Comparison of ENCODE assay signal across 8 mouse cellular contexts in genomic region chr5:92506301-92506729, GRCm38 (mm10). TPM values are rescaled to one million over a fixed set of nuclear protein-coding genes. Genes with fewer than 3 reads are reported as not detected.
DNase-seq lines count a peak whose midpoint lies in the region; ATAC-seq and TF ChIP-seq lines count a peak whose summit lies in the region.

No protein-coding gene starts in this region.

- no peaks in the 10 kb centered on the region for H3K27me3 ChIP-seq in forebrain, embryonic 14.5 days (replicated peaks; ENCODE audit: control insufficient read depth, insufficient read depth, low read length)
- H3K27me3 ChIP-seq in liver, embryonic 14.5 days (ENCODE audit: control insufficient read depth, insufficient read depth, low read length) = no peaks in the 10 kb centered on the region
- no peaks in the 10 kb centered on the region for H3K27me3 ChIP-seq in neural tube, embryonic 11.5 days (ENCODE audit: control insufficient read depth, insufficient read depth, low read length)

- TF ChIP-seq CTCF in left cerebral cortex, adult 2 months (IDR thresholded peaks at IDR 0.05) = peak; percentile 53
- 0 out of 2 replicates have a peak, but pooled peaks have one; percentile 16 for TF ChIP-seq CTCF in bone marrow, adult 2 months (IDR thresholded peaks at IDR 0.05; ENCODE audit: control insufficient read depth, insufficient read depth, low read length)
- TF ChIP-seq CTCF in liver, embryonic 14.5 days (IDR thresholded peaks at IDR 0.05; ENCODE audit: low read depth) = peak; percentile 44; the same call in 1 of the 2 replicates

- no peak for ATAC-seq in forebrain, embryonic 14.5 days
- peak; percentile 19 for ATAC-seq in inflammation-experienced regulatory T-cells, adult 6 months
- ATAC-seq in liver, embryonic 14.5 days (ENCODE audit: insufficient read depth) = no peak
- ATAC-seq in neural tube, embryonic 11.5 days (ENCODE audit: insufficient read depth, low FRiP score, low TSS enrichment) = no peak

- WGBS in bone marrow, adult 2 months = 17% methylated on average over 4 of the region's 4 CpGs
- 24% methylated on average over 4 of the region's 4 CpGs for WGBS in forebrain, embryonic 14.5 days
- WGBS in liver, embryonic 14.5 days (ENCODE audit: insufficient replicate concordance) = 19% methylated on average over 4 of the region's 4 CpGs
- WGBS in neural tube, embryonic 11.5 days = 32% methylated on average over 4 of the region's 4 CpGs

- intact Hi-C loops in left cerebral cortex, adult 2 months (cut with DNase I) = loop anchor here (1.0 to 5.0 kb wide), 5 partner anchors 18 to 216 kb away; partner anchors contain the start of gene Stbd1

- no peak for TF ChIP-seq EP300 in liver, embryonic 14.5 days (IDR thresholded peaks at IDR 0.05; ENCODE audit: low read depth)

- DNase-seq in left cerebral cortex, adult 2 months (ENCODE audit: extremely low spot score in 1 of 2, low spot score in 2 of 2) = no peak
- no peak for DNase-seq in left cerebral cortex, adult 8-10 months (ENCODE audit: low spot score in 2 of 2)
- peak; percentile 74 for DNase-seq in forebrain, embryonic 14.5 days (ENCODE audit: low spot score)
- peak in 1 of 3 experiments; percentile 16 for DNase-seq in liver, embryonic 14.5 days (ENCODE audit: low read depth in 3 of 3, low spot score in 3 of 3)
- peak; percentile 31 for DNase-seq in neural tube, embryonic 11.5 days (ENCODE audit: low spot score)
- no peak for DNase-seq in ovary, postnatal 10 days (ENCODE audit: low spot score)

- peak overlapping the region; percentile 97 for H3K9ac ChIP-seq in forebrain, embryonic 14.5 days (ENCODE audit: low read length)
- H3K9ac ChIP-seq in liver, embryonic 14.5 days (replicated peaks) = no peak overlapping the region
- no peak overlapping the region for H3K9ac ChIP-seq in neural tube, embryonic 11.5 days (ENCODE audit: low read length)

- peak overlapping the region; percentile 85 for H3K4me3 ChIP-seq in left cerebral cortex, adult 2 months
- H3K4me3 ChIP-seq in bone marrow, adult 2 months (replicated peaks; ENCODE audit: control insufficient read depth, low read depth, low read length) = no peak overlapping the region
- peak overlapping the region; percentile 86; the same call in 1 of the 2 replicates for H3K4me3 ChIP-seq in forebrain, embryonic 14.5 days (ENCODE audit: low read depth, low read length)
- no peak overlapping the region; a peak in 1 of 4 replicates for H3K4me3 ChIP-seq in liver, embryonic 14.5 days (ENCODE audit: insufficient read depth in 1 of 2, low read depth in 2 of 2, low read length in 2 of 2)
- no peak overlapping the region; the same call in 1 of the 2 replicates for H3K4me3 ChIP-seq in neural tube, embryonic 11.5 days (ENCODE audit: low read depth, low read length)

- peak overlapping the region; percentile 78 for H3K4me2 ChIP-seq in forebrain, embryonic 14.5 days (ENCODE audit: low read length)
- peak overlapping the region; percentile 76 for H3K4me2 ChIP-seq in liver, embryonic 14.5 days (ENCODE audit: low read depth)
- H3K4me2 ChIP-seq in neural tube, embryonic 11.5 days (ENCODE audit: low read depth) = peak overlapping the region; percentile 64; the same call in 1 of the 2 replicates

- TF ChIP-seq POLR2A in bone marrow, adult 2 months (IDR thresholded peaks at IDR 0.05; ENCODE audit: borderline replicate concordance, control insufficient read depth, low read depth, low read length) = no peak

- peak overlapping the region; percentile 99 for H3K27ac ChIP-seq in left cerebral cortex, adult 2 months
- H3K27ac ChIP-seq in bone marrow, adult 2 months (ENCODE audit: control insufficient read depth, insufficient read depth, low read depth, low read length, poor library complexity) = peak overlapping the region; percentile 95; the same call in 1 of the 2 replicates
- H3K27ac ChIP-seq in forebrain, embryonic 14.5 days (ENCODE audit: low read depth, low read length) = peak overlapping the region; percentile 99
- H3K27ac ChIP-seq in liver, embryonic 14.5 days = no peak overlapping the region
- no peak overlapping the region for H3K27ac ChIP-seq in neural tube, embryonic 11.5 days (ENCODE audit: low read depth, low read length)

- H3K9me3 ChIP-seq in forebrain, embryonic 14.5 days (replicated peaks; ENCODE audit: control insufficient read depth, low read length) = no peaks in the 10 kb centered on the region
- H3K9me3 ChIP-seq in liver, embryonic 14.5 days (ENCODE audit: control insufficient read depth, low read length) = no peaks in the 10 kb centered on the region
- no peaks in the 10 kb centered on the region for H3K9me3 ChIP-seq in neural tube, embryonic 11.5 days (ENCODE audit: control insufficient read depth, low read length)

- H3K4me1 ChIP-seq in bone marrow, adult 2 months (ENCODE audit: control insufficient read depth, insufficient read depth, low read length) = peaks cover 7% of the 10 kb centered on the region
- H3K4me1 ChIP-seq in forebrain, embryonic 14.5 days (ENCODE audit: control insufficient read depth, insufficient read depth, low read length) = peaks cover 20% of the 10 kb centered on the region
- peaks cover 7 to 23% of the 10 kb centered on the region in 2 experiments for H3K4me1 ChIP-seq in liver, embryonic 14.5 days (replicated peaks; ENCODE audit: control insufficient read depth in 2 of 2, insufficient read depth in 2 of 2, low read length in 1 of 2)
- H3K4me1 ChIP-seq in neural tube, embryonic 11.5 days (ENCODE audit: control insufficient read depth, insufficient read depth, low read length) = peaks cover 6% of the 10 kb centered on the region; the same call in 1 of the 2 replicates

- H3K36me3 ChIP-seq in forebrain, embryonic 14.5 days (ENCODE audit: control insufficient read depth, insufficient read depth, low read length) = 0 out of 2 replicates have a peak, but pooled peaks cover 3% of the 10 kb centered on the region
- no peaks in the 10 kb centered on the region for H3K36me3 ChIP-seq in liver, embryonic 14.5 days (replicated peaks; ENCODE audit: control insufficient read depth, insufficient read depth, low read depth)
- no peaks in the 10 kb centered on the region for H3K36me3 ChIP-seq in neural tube, embryonic 11.5 days (ENCODE audit: control insufficient read depth, insufficient read depth, low read length)

RNA-seq across cellular contexts. Expression of gene Scarb2, which starts 0.3 kb away (rescaled TPM):
- 10 to 100 TPM; 82.6 to 91.9 TPM for total RNA-seq in left cerebral cortex, adult 2 months (2021)
- 100 to 1,000 TPM in 3 of 4 experiments, 10 to 100 TPM in 1; 97.5 to 104 (median 102) TPM for total RNA-seq in left cerebral cortex, adult 8-10 months (2022)
- polyA plus RNA-seq in bone marrow, adult 2 months (2011; ENCODE audit: insufficient read depth, insufficient read length, low replicate concordance, missing spikeins) = 6.8 and 16.7 TPM in 2 replicates
- 23.9 and 26.0 TPM in 2 replicates for polyA plus RNA-seq in forebrain, embryonic 14.5 days (2014; fragmentation: Nextera tagmentation; extraction: Ambion mirVana)
- 1 to 10 TPM; 8.3 to 9.2 (median 8.5) TPM for polyA plus RNA-seq in inflammation-experienced regulatory T-cells, adult 6 months (2017; shearing (Covaris generic))
- polyA plus RNA-seq in liver, embryonic 14.5 days (2012; rRNA removed) = 4.5 and 5.7 TPM in 2 replicates
- polyA plus RNA-seq in liver, embryonic 14.5 days (2014; fragmentation: Nextera tagmentation; extraction: Ambion mirVana) = 5.2 and 5.4 TPM in 2 replicates
- polyA plus RNA-seq in neural tube, embryonic 11.5 days (2014; fragmentation: Nextera tagmentation; extraction: Ambion mirVana) = 12.4 and 13.2 TPM in 2 replicates

RNA-seq across cellular contexts. Expression of gene Fam47e, which starts 48.6 kb away (rescaled TPM):
- not detected for total RNA-seq in left cerebral cortex, adult 2 months (2021)
- 1 to 10 TPM in 1 of 4 experiments, under 1 TPM in 2, not detected in 1; 0.63 to 1.0 (median 0.68) TPM for total RNA-seq in left cerebral cortex, adult 8-10 months (2022)
- not detected in 2 replicates for polyA plus RNA-seq in bone marrow, adult 2 months (2011; ENCODE audit: insufficient read depth, insufficient read length, low replicate concordance, missing spikeins)
- polyA plus RNA-seq in forebrain, embryonic 14.5 days (2014; fragmentation: Nextera tagmentation; extraction: Ambion mirVana) = 0.63 and 0.66 TPM in 2 replicates
- polyA plus RNA-seq in inflammation-experienced regulatory T-cells, adult 6 months (2017; shearing (Covaris generic)) = not detected
- polyA plus RNA-seq in liver, embryonic 14.5 days (2012; rRNA removed) = 0.96 and 1.0 TPM in 2 replicates
- 1.4 and 1.8 TPM in 2 replicates for polyA plus RNA-seq in liver, embryonic 14.5 days (2014; fragmentation: Nextera tagmentation; extraction: Ambion mirVana)
- not detected in 2 replicates for polyA plus RNA-seq in neural tube, embryonic 11.5 days (2014; fragmentation: Nextera tagmentation; extraction: Ambion mirVana)

Comparison
In these comparisons a context has a peak if more than half of its experiments do, and no peak if none do; other contexts are left out.
1. DNase-seq: peak in forebrain, embryonic 14.5 days (single experiment) and neural tube, embryonic 11.5 days (single experiment); none in left cerebral cortex, adult 2 months (0 of 2), left cerebral cortex, adult 8-10 months (0 of 2) and ovary, postnatal 10 days (single experiment).
2. H3K27ac ChIP-seq: peak in left cerebral cortex, adult 2 months (single experiment), bone marrow, adult 2 months (single experiment) and forebrain, embryonic 14.5 days (single experiment); none in liver, embryonic 14.5 days (single experiment) and neural tube, embryonic 11.5 days (single experiment).
3. H3K4me3 ChIP-seq: peak in left cerebral cortex, adult 2 months (single experiment) and forebrain, embryonic 14.5 days (single experiment); none in bone marrow, adult 2 months (single experiment), liver, embryonic 14.5 days (0 of 2) and neural tube, embryonic 11.5 days (single experiment).
4. Peak in every context shown above with its lines, with median percentiles within 50 percentile points of each other: CTCF ChIP-seq and H3K4me2 ChIP-seq.